Mouse (Mus musculus): ENCODE results near the gene Gbx1. TPM values are rescaled to one million over a fixed set of nuclear protein-coding genes. Genes with fewer than 3 reads are reported as not detected.

Gene Gbx1
- polyA plus RNA-seq, 1 experiment from 2014 or later = not detected

Other genes starting within 250 kb of the Gbx1 start
- 4.8 and 5.1 TPM in 2 replicates for gene Kcnh2, start 175.6 kb downstream of the Gbx1 start, polyA plus RNA-seq (2015; fragmentation: Nextera tagmentation; extraction: Ambion mirVana)
- 6.5 and 6.9 TPM in 2 replicates for gene Nos3, start 162.4 kb downstream of the Gbx1 start, polyA plus RNA-seq (2015; fragmentation: Nextera tagmentation; extraction: Ambion mirVana)
- gene Atg9b, start 135.1 kb downstream of the Gbx1 start, polyA plus RNA-seq (2015; fragmentation: Nextera tagmentation; extraction: Ambion mirVana) = 3.9 and 4.7 TPM in 2 replicates
- 40.7 and 47.0 TPM in 2 replicates for gene Abcb8, start 133.5 kb downstream of the Gbx1 start, polyA plus RNA-seq (2015; fragmentation: Nextera tagmentation; extraction: Ambion mirVana)
- 0.95 and 1.6 TPM in 2 replicates for gene Asic3, start 113.8 kb downstream of the Gbx1 start, polyA plus RNA-seq (2015; fragmentation: Nextera tagmentation; extraction: Ambion mirVana)
- gene Cdk5, start 103.7 kb downstream of the Gbx1 start, polyA plus RNA-seq (2015; fragmentation: Nextera tagmentation; extraction: Ambion mirVana) = 52.9 and 54.1 TPM in 2 replicates
- gene Slc4a2, start 103.4 kb downstream of the Gbx1 start, polyA plus RNA-seq (2015; fragmentation: Nextera tagmentation; extraction: Ambion mirVana) = 37.6 and 38.9 TPM in 2 replicates
- 123 and 135 TPM in 2 replicates for gene Fastk, start 81.9 kb downstream of the Gbx1 start, polyA plus RNA-seq (2015; fragmentation: Nextera tagmentation; extraction: Ambion mirVana)
- gene Tmub1, start 79.3 kb downstream of the Gbx1 start, polyA plus RNA-seq (2015; fragmentation: Nextera tagmentation; extraction: Ambion mirVana) = 20.5 and 21.4 TPM in 2 replicates
- 45.0 and 49.9 TPM in 2 replicates for gene Agap3, start 75.0 kb downstream of the Gbx1 start, polyA plus RNA-seq (2015; fragmentation: Nextera tagmentation; extraction: Ambion mirVana)
- gene Asb10, start 13.8 kb upstream of the Gbx1 start, polyA plus RNA-seq (2015; fragmentation: Nextera tagmentation; extraction: Ambion mirVana) = 1.1 and 1.2 TPM in 2 replicates
- 0.07 TPM in 1 of 2 replicates, not detected in the other for gene 4931409K22Rik, start 29.6 kb upstream of the Gbx1 start, polyA plus RNA-seq (2015; fragmentation: Nextera tagmentation; extraction: Ambion mirVana)
- gene Abcf2, start 50.3 kb upstream of the Gbx1 start, polyA plus RNA-seq (2015; fragmentation: Nextera tagmentation; extraction: Ambion mirVana) = 93.7 and 100 TPM in 2 replicates
- gene Chpf2, start 59.5 kb upstream of the Gbx1 start, polyA plus RNA-seq (2015; fragmentation: Nextera tagmentation; extraction: Ambion mirVana) = 30.3 and 33.1 TPM in 2 replicates
- 39.7 and 42.4 TPM in 2 replicates for gene Smarcd3, start 97.2 kb upstream of the Gbx1 start, polyA plus RNA-seq (2015; fragmentation: Nextera tagmentation; extraction: Ambion mirVana)
- 31.5 and 34.4 TPM in 2 replicates for gene Nub1, start 158.3 kb upstream of the Gbx1 start, polyA plus RNA-seq (2015; fragmentation: Nextera tagmentation; extraction: Ambion mirVana)
- gene Wdr86, start 203.5 kb upstream of the Gbx1 start, polyA plus RNA-seq (2015; fragmentation: Nextera tagmentation; extraction: Ambion mirVana) = 31.3 and 35.9 TPM in 2 replicates
- gene Crygn, start 230.8 kb upstream of the Gbx1 start, polyA plus RNA-seq (2015; fragmentation: Nextera tagmentation; extraction: Ambion mirVana) = 2.6 and 2.8 TPM in 2 replicates